Mouse (Mus musculus): Measurements from ENCODE around the gene Ccdc106.

DNA sequence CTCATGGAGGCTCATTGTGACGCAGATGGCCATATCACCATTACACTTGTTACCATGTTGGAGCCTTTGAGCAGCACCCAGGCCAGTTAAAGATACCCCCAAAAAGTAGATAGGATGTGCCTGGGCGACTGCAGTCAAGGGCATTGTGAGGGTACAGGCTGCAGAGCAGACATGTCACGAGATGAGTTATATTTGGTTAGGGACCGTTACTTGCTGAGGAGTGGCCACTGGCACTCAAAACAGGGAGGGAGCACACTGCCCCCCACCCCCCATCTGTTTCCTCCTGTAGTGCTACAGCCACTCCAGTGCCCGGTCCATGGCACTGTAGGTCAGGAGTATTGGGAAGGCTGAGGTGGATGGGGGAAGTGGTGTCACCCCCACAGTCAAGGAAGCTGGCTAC is 78.4 kb downstream of the Ccdc106 start:
- TF ChIP-seq POLR2A (IDR thresholded peaks at IDR 0.05; ENCODE audit: low read depth, low read length) (no peak), CTCF (IDR thresholded peaks at IDR 0.05; ENCODE audit: extremely low read depth, insufficient read depth, insufficient read length, insufficient replicate concordance) (no peak)
